Mouse (Mus musculus) retina, adult 2 months (tissue): Measurements from ENCODE around the gene Ifna9.
"Not testable (repeated sequence)": the region's sequence is repeated elsewhere in the genome, so short reads cannot be mapped to it uniquely, and the experiment has no call there.

Experiments
- DNase-seq: peaks from one replicate; pipeline ENCODE4 v3.0.0-alpha.2; 2012; ENCODE audit warnings: low read depth, low spot score

Ifna9 gene

DNA sequence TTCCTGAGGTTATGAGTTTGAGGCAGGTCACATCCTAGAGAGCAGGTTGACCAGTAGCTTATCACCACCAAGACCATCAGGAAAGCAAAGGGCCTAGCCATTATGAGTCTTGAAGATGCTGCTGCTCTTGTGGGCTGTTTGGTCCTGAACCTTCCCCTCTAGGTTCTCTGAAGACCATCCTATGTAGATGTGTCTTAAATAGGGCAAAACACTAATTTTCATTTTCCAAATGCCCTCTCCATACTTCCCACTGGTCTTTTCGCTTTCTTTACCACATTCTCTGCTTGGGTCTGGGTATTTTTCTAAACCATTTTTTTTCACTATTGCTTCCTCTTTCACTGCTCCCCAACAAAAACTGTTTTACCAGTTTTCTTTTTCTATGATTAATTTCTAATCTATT lies at the start of gene Ifna9:
Gene Ifna9, minus strand, starts transcription at position 101 of the 400 bp plus-strand sequence.
- no peak for DNase-seq

DNA sequence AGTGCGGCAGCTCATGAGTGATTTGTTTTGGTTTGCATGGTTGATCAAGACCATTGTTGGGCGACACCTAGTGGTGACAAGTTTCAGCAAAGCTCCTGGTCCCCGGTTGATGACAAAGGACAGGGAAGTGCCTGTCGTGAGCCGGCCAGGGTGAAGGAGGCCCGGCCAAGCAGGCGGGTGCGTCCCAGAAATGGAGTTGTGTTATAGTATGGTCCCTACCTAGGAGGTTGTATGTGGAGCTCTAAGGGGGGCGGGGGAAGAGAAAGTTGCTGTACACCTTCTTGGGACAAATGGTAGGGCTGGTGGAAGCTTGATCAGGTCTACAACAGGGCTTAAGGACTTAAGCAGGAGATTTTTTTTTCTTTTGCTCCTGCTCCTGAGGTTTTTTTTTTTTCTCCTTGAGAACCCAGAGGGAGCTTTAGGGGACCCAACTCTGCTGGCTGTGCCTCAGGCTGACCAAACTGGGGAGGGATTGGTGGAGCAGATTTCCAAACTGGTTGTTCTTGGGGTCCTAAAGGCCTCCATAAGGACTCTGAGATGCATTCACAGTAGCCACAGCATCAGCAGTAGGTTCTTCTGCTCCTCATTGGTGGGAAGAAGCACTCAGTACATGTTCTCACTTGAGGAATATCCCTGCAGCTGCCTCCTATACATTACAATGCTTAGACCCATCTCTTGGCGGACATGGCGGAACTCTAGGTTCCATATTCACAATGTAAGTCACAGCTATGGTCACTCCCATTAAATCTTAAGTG lies 49.1 kb upstream of the Ifna9 start:
- DNase-seq, result peak; percentile 94

DNA sequence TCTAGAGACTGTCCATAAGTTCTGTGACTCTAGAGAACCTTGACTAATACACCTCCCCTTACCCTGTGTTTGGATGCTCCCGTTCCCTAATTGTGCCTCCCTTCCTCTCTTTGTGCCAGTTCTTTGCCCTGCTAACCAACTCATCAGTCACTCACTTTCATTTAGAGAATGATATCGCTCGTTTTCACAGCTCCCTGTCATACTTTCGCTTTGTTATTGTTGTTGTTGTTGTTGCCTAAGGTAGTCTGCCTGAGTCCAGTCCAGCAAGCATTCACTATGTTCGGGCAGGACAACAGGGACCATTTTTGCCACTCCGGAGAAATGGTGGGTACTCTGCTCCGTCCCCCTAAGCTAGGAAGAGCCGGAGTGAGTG lies 48.5 kb upstream of the Ifna9 start:
- DNase-seq, result no peak

DNA sequence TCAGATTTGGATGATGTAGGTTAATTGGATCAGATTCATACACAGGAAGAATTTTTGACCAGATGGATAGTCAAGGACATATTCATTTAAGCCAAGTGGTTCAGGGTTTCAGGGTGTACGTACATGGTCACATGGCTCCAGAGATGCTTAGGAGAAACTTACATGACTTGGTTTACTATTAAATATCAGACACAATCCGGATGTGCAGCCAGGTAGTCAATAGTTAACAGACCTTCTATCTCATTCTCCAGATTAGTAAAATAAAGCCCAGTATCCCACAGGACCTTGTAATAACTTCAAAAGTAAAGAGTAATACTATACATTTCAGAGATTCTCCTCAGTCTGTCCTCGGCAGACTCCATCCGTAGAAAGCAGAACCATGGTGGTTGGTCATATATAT lies 42.1 kb upstream of the Ifna9 start, which contains the start of gene C87499:
Gene C87499, minus strand, starts transcription at position 101 of the 400 bp plus-strand sequence.
- no peak for DNase-seq

DNA sequence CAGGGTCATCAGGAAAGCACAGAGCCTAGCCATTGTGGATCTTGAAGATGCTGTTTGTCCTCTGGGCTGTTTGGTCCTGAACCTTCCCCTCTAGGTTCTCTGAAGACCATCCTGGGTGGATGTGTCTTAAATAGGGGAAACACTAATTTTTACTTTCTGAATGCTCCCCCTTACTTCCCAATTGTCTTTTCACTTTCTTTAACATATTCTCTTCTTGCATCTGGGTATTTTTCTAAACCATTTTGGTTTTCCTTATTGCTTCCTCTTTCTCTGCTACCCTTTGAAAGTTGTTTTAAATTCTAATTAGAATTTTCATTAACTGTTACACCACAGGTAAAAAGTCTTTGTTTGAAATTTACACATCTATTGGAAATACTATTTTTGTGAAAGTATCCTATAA lies 11.1 kb upstream of the Ifna9 start, which contains the start of gene Ifna12:
Gene Ifna12, minus strand, starts transcription at position 101 of the 400 bp plus-strand sequence.
- no peak for DNase-seq

DNA sequence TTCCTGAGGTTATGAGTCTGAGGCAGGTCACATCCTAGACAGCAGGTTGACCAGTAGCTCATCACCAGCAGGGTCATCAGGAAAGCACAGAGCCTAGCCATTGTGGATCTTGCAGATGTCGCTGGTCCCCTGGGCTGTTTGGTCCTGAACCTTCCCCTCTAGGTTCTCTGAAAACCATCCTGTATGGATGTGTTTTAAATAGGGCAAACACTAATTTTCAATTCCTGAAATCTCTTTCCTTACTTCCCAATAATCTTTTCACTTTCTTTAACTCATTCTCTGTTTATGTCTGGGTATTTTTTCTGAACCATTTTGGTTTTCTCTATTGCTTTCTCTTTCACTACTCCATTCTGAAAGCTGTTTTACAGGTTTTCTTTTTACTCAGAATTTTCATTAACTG lies 20.5 kb downstream of the Ifna9 start, which contains the start of gene Ifna14:
Gene Ifna14, minus strand, starts transcription at position 101 of the 400 bp plus-strand sequence.
- DNase-seq, result no peak

DNA sequence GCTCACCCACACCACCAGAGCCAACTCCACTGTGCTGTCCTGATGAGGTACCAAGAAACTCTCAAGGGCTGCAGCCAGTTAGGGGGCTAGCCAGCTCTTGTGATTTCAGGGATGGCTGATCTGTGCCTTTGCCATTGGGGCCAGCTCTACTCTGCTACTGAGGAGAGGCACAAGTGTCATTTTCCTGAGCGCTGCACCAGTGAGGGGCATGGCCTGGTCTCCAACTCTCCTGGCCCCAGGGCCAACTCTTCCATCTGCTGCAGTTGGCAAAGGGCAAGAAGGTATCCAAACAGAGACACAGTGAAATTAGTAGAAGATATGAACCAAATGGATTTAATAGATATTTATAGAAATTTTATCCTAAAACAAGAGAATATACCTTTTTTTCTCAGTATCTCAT lies 30.4 kb downstream of the Ifna9 start:
- no peak for DNase-seq

DNA sequence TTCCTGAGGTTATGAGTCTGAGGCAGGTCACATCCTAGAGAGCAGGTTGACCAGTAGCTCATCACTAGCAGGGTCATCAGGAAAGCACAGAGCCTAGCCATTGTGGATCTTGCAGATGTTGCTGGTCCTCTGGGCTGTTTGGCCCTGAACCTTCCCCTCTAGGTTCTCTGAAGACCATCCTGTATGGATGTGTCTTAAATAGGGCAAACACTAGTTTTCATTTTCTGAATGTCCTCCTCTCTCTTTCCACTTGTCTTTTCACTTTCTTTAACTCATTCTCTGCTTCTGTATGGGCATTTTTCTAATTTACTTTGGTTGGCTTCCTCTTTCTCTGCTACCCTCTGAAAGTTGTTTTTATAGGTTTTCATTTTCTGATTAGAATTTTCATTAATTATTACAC lies 34.0 kb downstream of the Ifna9 start, which contains the start of gene Ifna15:
Gene Ifna15, minus strand, starts transcription at position 101 of the 400 bp plus-strand sequence.
- not testable (repeated sequence) for DNase-seq

DNA sequence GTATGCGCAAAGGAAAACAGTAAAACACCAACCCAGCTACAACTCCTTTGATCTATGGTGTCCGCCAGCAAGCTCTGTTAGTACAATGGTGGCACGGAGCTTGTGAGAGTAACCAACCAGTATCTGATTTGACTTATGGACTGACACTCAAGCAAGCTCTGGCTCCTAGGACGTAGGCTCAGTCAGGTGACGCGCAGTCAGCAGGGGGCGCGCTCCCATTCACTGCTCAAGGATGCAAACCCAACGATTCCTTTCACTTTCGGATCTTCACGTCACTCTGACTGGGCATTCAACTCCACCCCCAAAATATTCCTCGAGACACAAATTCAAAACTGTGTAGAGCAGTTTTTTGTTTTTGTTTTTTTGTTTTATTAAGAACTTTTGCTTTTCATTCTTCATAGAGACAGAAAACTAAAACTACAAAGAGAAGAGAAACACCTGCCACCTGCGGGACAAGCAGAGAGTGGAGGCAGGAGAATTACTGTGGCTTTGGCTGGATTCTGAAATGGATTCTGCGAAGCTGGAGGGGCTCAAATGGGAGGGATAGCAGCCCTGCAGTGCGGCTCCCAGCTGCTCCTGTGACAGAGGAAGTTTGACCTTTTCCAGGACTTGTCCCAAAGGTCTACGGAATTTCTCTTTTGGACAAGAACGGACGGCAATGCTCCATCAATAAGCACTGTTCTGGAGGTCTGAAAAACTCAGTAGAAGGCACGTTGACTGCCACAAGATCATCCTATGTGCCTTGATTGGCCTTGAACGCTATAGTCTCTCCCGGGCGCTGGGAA lies 41.8 kb downstream of the Ifna9 start:
- peak; percentile 50 for DNase-seq

DNA sequence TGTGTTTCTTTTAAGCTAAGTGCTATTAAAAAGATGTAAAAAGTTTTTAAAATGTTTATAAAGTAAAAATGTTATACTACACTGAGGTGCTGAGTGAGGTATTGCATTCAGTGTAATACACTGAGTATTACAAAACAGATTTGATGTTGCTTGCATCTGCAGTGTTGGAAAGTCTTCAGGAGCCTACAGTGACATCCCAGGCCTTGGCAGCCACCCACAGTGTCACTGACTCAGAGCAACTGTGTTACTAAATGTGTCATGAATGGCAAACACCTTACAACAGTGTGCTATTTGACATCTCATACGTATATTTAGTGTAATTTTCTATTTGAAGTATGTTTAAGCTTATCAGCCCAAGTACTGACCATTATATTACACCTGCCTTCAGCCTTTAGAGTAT lies 44.2 kb downstream of the Ifna9 start:
- DNase-seq, result no peak

DNA sequence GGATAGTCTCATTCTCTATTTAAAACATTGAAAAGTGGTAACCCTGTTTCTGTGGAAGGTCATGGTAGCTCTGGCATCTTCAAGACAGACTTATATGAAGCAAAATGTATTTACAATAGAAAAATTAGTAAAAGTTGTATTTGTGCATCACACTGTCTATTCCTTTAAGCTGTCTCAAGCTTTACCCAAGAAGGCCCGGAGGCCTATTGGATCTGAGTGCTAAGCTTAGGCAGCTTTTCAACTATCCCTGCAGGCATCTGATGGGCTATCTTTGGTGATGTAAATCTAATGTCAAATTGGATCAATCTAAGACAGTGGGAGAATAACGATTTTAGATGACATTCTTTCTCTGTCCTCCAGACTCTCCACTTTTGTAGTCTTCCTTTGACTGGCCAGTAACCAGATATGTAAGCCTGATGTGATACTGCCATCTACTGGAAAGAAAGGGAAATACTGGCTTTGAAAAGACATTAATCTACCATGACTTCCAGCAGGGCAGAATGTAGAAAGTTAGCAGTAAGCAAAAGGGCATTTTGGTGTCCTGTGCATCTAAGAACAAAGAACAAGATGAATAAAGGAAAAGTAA lies 48.4 kb downstream of the Ifna9 start:
- DNase-seq, result peak; percentile 45
